Mouse (Mus musculus) left cerebral cortex, adult 18-20 months (tissue): ENCODE measurements around the gene Ovca2. TPM values are rescaled to one million over a fixed set of nuclear protein-coding genes. Genes with fewer than 3 reads are reported as not detected.
A peak's percentile ranks its signal among the peaks of the same experiment; 100 is the strongest.

ENCODE experiments used
- DNase-seq, 2 experiments: peaks; one replicate each; pipeline ENCODE4 v3.0.0; 2021 to 2022; ENCODE audit warnings: low spot score in 2 of 2, mixed read lengths in 1 of 2
- total RNA-seq, 2 experiments: library from RNA; stranded (reverse); gene quantifications; 2 replicates each; pipeline ENCODE4 v1.2.3; 2021

Gene Ovca2
- total RNA-seq, 2 experiments from 2014 or later = 9.2 to 12.0 TPM

GRCm38 (mm10) chr11:75171186-75171865, 7.3 kb downstream of the Ovca2 start:
- no peak for DNase-seq

GRCm38 (mm10) chr11:75170136-75170751, 8.4 kb downstream of the Ovca2 start:
- DNase-seq = peak; percentile 94 to 95

GRCm38 (mm10) chr11:75169405-75170080, 9.1 kb downstream of the Ovca2 start, which contains the start of gene Hic1:
TSS of gene Hic1 (minus strand) at chr11:75169519.
- no peak for DNase-seq

GRCm38 (mm10) chr11:75168590-75169361, 9.9 kb downstream of the Ovca2 start:
- peak; percentile 77 to 83 for DNase-seq

- DNase-seq = no peak
Observed at GRCm38 (mm10) chr11:75167643-75168589, 10.7 kb downstream of the Ovca2 start.

GRCm38 (mm10) chr11:75166861-75167642, 11.6 kb downstream of the Ovca2 start:
- DNase-seq = no peak

- DNase-seq = no peak
Observed at GRCm38 (mm10) chr11:75166193-75166842, 12.3 kb downstream of the Ovca2 start.

GRCm38 (mm10) chr11:75165441-75166192, 13.0 kb downstream of the Ovca2 start:
- peak; percentile 82 to 83 for DNase-seq

GRCm38 (mm10) chr11:75164750-75165149, 13.9 kb downstream of the Ovca2 start:
- DNase-seq = no peak

- no peak for DNase-seq
Observed at GRCm38 (mm10) chr11:75164051-75164450, 14.6 kb downstream of the Ovca2 start.

GRCm38 (mm10) chr11:75163379-75163778, 15.3 kb downstream of the Ovca2 start:
- DNase-seq = no peak

- DNase-seq = no peak
Observed at GRCm38 (mm10) chr11:75162591-75163080, 16.0 kb downstream of the Ovca2 start.

- DNase-seq = no peak
Observed at GRCm38 (mm10) chr11:75161417-75162008, 17.1 kb downstream of the Ovca2 start.

- no peak for DNase-seq
Observed at GRCm38 (mm10) chr11:75160954-75161353, 17.7 kb downstream of the Ovca2 start.

- DNase-seq = no peak
Observed at GRCm38 (mm10) chr11:75159564-75159963, 19.1 kb downstream of the Ovca2 start.

- no peak for DNase-seq
Observed at GRCm38 (mm10) chr11:75158432-75158831, 20.2 kb downstream of the Ovca2 start.

- no peak for DNase-seq
Observed at GRCm38 (mm10) chr11:75157901-75158300, 20.7 kb downstream of the Ovca2 start.

GRCm38 (mm10) chr11:75157037-75157436, 21.6 kb downstream of the Ovca2 start:
- DNase-seq = no peak
